Mouse (Mus musculus): ENCODE measurements around the gene Astl.

DNA sequence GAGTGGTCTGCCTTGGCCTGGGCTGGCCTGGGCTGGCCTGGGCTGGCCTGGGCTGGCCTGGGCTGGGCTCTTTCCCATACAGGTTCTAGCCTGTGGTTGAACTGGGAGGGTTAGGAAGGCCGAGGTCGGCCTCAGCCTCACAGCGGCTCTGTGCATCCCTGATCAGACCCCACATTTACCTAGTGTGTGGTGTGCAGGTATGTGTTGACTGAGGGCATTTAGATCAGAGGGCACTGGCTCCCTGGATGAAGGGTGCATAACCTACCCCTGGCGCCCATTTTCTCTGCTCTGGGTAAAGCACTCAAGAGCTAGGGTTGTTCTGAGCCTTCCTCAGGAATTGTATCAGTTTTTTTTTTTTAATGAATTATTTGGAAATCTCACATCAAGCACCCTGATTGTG lies at the start of gene Astl:
- TF ChIP-seq CTCF (IDR thresholded peaks at IDR 0.05; ENCODE audit: low read depth, low read length) (no peak), GATA1 (IDR thresholded peaks at IDR 0.05; ENCODE audit: borderline replicate concordance, low read length) (no peak)
